22 mouse cellular contexts compared by ENCODE assay signal in genomic region chr3:28345961-28346360, GRCm38 (mm10).
DNase-seq lines count a peak whose midpoint lies in the region; ATAC-seq and TF ChIP-seq lines count a peak whose summit lies in the region.
"Had no signal": no experiment of that assay in that cellular context is flagged by ENCODE, and none has a peak within 500 bp of the region (broad histone marks: within the 10 kb centered on the region; RNA-seq: fewer than 3 reads in every experiment).

No protein-coding gene starts in this region.

- H3K4me1 ChIP-seq in embryonic facial prominence, embryonic 14.5 days (ENCODE audit: control insufficient read depth, insufficient read depth, low read length) = 0 out of 2 replicates have a peak, but pooled peaks cover 2% of the 10 kb centered on the region
- no peaks in the 10 kb centered on the region for H3K4me1 ChIP-seq in embryonic facial prominence, embryonic 10.5 days
- H3K4me1 ChIP-seq in hindbrain, embryonic 14.5 days (replicated peaks; ENCODE audit: control insufficient read depth, insufficient read depth, low read length) = no peaks in the 10 kb centered on the region
- H3K4me1 ChIP-seq in hindbrain, embryonic 12.5 days = no peaks in the 10 kb centered on the region
- peaks cover 10% of the 10 kb centered on the region for H3K4me1 ChIP-seq in hindbrain, postnatal 0 days (ENCODE audit: insufficient read depth, low read length)
- peaks cover 23% of the 10 kb centered on the region for H3K4me1 ChIP-seq in neural tube, embryonic 15.5 days
- H3K4me1 ChIP-seq: heart, embryonic 10.5 days; kidney, embryonic 15.5 days; limb, embryonic 13.5 days; liver, embryonic 12.5 days; midbrain, embryonic 10.5 days had no signal

- peak; percentile 55 for DNase-seq in embryonic facial prominence, embryonic 14.5 days (ENCODE audit: low spot score)
- DNase-seq in embryonic facial prominence, embryonic 10.5 days (ENCODE audit: low spot score) = no peak
- DNase-seq in hindbrain, embryonic 14.5 days (ENCODE audit: low spot score) = no peak
- DNase-seq in brain, embryonic 14.5 days (ENCODE audit: low read depth) = peak; percentile 70
- peak; percentile 57 for DNase-seq in hindbrain, postnatal 0 days (ENCODE audit: low spot score)
- DNase-seq: adrenal gland, postnatal 36 days; gastrocnemius, postnatal 36 days; kidney, adult 11 months; kidney, postnatal 36 days; layer of hippocampus, adult 9-11 months; lung, adult 18-20 months; lung, postnatal 10 days; thymus, adult 18-20 months; thymus, postnatal 36 days had no signal

- TF ChIP-seq CTCF in brain, embryonic 14.5 days (IDR thresholded peaks at IDR 0.05; ENCODE audit: borderline replicate concordance, extremely low read depth, insufficient read depth, insufficient read length) = no peak
- no peak for TF ChIP-seq CTCF in hindbrain, postnatal 0 days (IDR thresholded peaks at IDR 0.05; ENCODE audit: low read depth)

- no peaks in the 10 kb centered on the region for H3K27me3 ChIP-seq in embryonic facial prominence, embryonic 14.5 days (replicated peaks; ENCODE audit: control insufficient read depth, insufficient read depth, low read length)
- no peaks in the 10 kb centered on the region for H3K27me3 ChIP-seq in embryonic facial prominence, embryonic 10.5 days (replicated peaks; ENCODE audit: low read depth, poor library complexity, severe bottlenecking)
- H3K27me3 ChIP-seq in hindbrain, embryonic 14.5 days (ENCODE audit: control insufficient read depth, insufficient read depth, low read length) = no peaks in the 10 kb centered on the region
- H3K27me3 ChIP-seq in hindbrain, embryonic 12.5 days = no peaks in the 10 kb centered on the region
- H3K27me3 ChIP-seq in hindbrain, postnatal 0 days (ENCODE audit: insufficient read depth, low read length) = no peaks in the 10 kb centered on the region
- no peaks in the 10 kb centered on the region for H3K27me3 ChIP-seq in neural tube, embryonic 15.5 days (replicated peaks)
- H3K27me3 ChIP-seq: kidney, embryonic 15.5 days; limb, embryonic 13.5 days; liver, embryonic 12.5 days had no signal

- no peaks in the 10 kb centered on the region for H3K36me3 ChIP-seq in embryonic facial prominence, embryonic 14.5 days (ENCODE audit: control insufficient read depth, insufficient read depth, low read length)
- H3K36me3 ChIP-seq in embryonic facial prominence, embryonic 10.5 days (replicated peaks) = no peaks in the 10 kb centered on the region
- H3K36me3 ChIP-seq in hindbrain, embryonic 14.5 days (replicated peaks; ENCODE audit: control insufficient read depth, insufficient read depth) = no peaks in the 10 kb centered on the region
- H3K36me3 ChIP-seq in hindbrain, embryonic 12.5 days = no peaks in the 10 kb centered on the region
- H3K36me3 ChIP-seq in hindbrain, postnatal 0 days (ENCODE audit: insufficient read depth, low read length) = no peaks in the 10 kb centered on the region
- H3K36me3 ChIP-seq in neural tube, embryonic 15.5 days = no peaks in the 10 kb centered on the region
- H3K36me3 ChIP-seq: heart, embryonic 10.5 days; kidney, embryonic 15.5 days; limb, embryonic 13.5 days; liver, embryonic 12.5 days; midbrain, embryonic 10.5 days had no signal

- ATAC-seq in embryonic facial prominence, embryonic 14.5 days (ENCODE audit: low read depth) = no peak
- 0 out of 2 replicates have a peak, but pooled peaks have one; percentile 29 for ATAC-seq in hindbrain, embryonic 14.5 days (ENCODE audit: low FRiP score)
- ATAC-seq in hindbrain, embryonic 12.5 days (ENCODE audit: low FRiP score) = no peak
- no peak; the same call in 1 of the 2 replicates for ATAC-seq in hindbrain, postnatal 0 days
- ATAC-seq in neural tube, embryonic 15.5 days (ENCODE audit: low FRiP score) = no peak
- ATAC-seq: CD4-positive, CD25-positive, alpha-beta regulatory T cell, adult 4 months; liver, embryonic 12.5 days had no signal

- TF ChIP-seq POLR2A in brain, embryonic 14.5 days (IDR thresholded peaks at IDR 0.05; ENCODE audit: borderline replicate concordance, extremely low read depth, insufficient read depth, insufficient read length, poor library complexity, severe bottlenecking) = no peak

- no peak overlapping the region for H3K4me3 ChIP-seq in embryonic facial prominence, embryonic 14.5 days (ENCODE audit: low read depth, low read length)
- no peak overlapping the region for H3K4me3 ChIP-seq in embryonic facial prominence, embryonic 10.5 days
- no peak overlapping the region for H3K4me3 ChIP-seq in hindbrain, embryonic 14.5 days (replicated peaks; ENCODE audit: low read length)
- no peak overlapping the region for H3K4me3 ChIP-seq in hindbrain, embryonic 12.5 days
- H3K4me3 ChIP-seq in hindbrain, postnatal 0 days (ENCODE audit: low read length) = no peak overlapping the region
- H3K4me3 ChIP-seq in neural tube, embryonic 15.5 days (replicated peaks) = no peak overlapping the region
- H3K4me3 ChIP-seq: heart, embryonic 10.5 days; kidney, embryonic 15.5 days; limb, embryonic 13.5 days; liver, embryonic 12.5 days; midbrain, embryonic 10.5 days had no signal

- H3K27ac ChIP-seq in embryonic facial prominence, embryonic 14.5 days (replicated peaks; ENCODE audit: low read depth, low read length) = no peak overlapping the region
- H3K27ac ChIP-seq in embryonic facial prominence, embryonic 10.5 days (replicated peaks) = no peak overlapping the region
- no peak overlapping the region for H3K27ac ChIP-seq in hindbrain, embryonic 14.5 days
- no peak overlapping the region for H3K27ac ChIP-seq in hindbrain, embryonic 12.5 days
- H3K27ac ChIP-seq in hindbrain, postnatal 0 days = peak overlapping the region; percentile 49; the same call in 1 of the 2 replicates
- H3K27ac ChIP-seq in neural tube, embryonic 15.5 days (replicated peaks) = no peak overlapping the region
- H3K27ac ChIP-seq: heart, embryonic 10.5 days; kidney, embryonic 15.5 days; limb, embryonic 13.5 days; liver, embryonic 12.5 days; midbrain, embryonic 10.5 days had no signal

- H3K4me2 ChIP-seq in embryonic facial prominence, embryonic 14.5 days (ENCODE audit: low read depth, low read length) = no peak overlapping the region
- H3K4me2 ChIP-seq in hindbrain, embryonic 14.5 days (replicated peaks) = no peak overlapping the region
- H3K4me2 ChIP-seq in hindbrain, embryonic 12.5 days (replicated peaks) = no peak overlapping the region
- H3K4me2 ChIP-seq in hindbrain, postnatal 0 days (ENCODE audit: low read depth, low read length) = no peak overlapping the region
- no peak overlapping the region for H3K4me2 ChIP-seq in neural tube, embryonic 15.5 days
- H3K4me2 ChIP-seq: kidney, embryonic 15.5 days; limb, embryonic 13.5 days; liver, embryonic 12.5 days had no signal

- no peaks in the 10 kb centered on the region for H3K9me3 ChIP-seq in embryonic facial prominence, embryonic 14.5 days (ENCODE audit: control insufficient read depth, low read length)
- no peaks in the 10 kb centered on the region for H3K9me3 ChIP-seq in embryonic facial prominence, embryonic 10.5 days
- no peaks in the 10 kb centered on the region for H3K9me3 ChIP-seq in hindbrain, embryonic 14.5 days (ENCODE audit: control insufficient read depth, low read length)
- H3K9me3 ChIP-seq in hindbrain, embryonic 12.5 days (replicated peaks) = no peaks in the 10 kb centered on the region
- H3K9me3 ChIP-seq in hindbrain, postnatal 0 days (ENCODE audit: low read length) = no peaks in the 10 kb centered on the region
- no peaks in the 10 kb centered on the region for H3K9me3 ChIP-seq in neural tube, embryonic 15.5 days (replicated peaks)
- H3K9me3 ChIP-seq: heart, embryonic 10.5 days; kidney, embryonic 15.5 days; limb, embryonic 13.5 days; liver, embryonic 12.5 days; midbrain, embryonic 10.5 days had no signal

- 86% methylated on average over 1 of the region's 1 CpGs for WGBS in embryonic facial prominence, embryonic 14.5 days
- WGBS in embryonic facial prominence, embryonic 10.5 days = 93% methylated on average over 1 of the region's 1 CpGs
- WGBS in hindbrain, embryonic 14.5 days = 79% methylated on average over 1 of the region's 1 CpGs
- 83% methylated on average over 1 of the region's 1 CpGs for WGBS in hindbrain, embryonic 12.5 days
- WGBS in hindbrain, postnatal 0 days = 54% methylated on average over 1 of the region's 1 CpGs
- WGBS in neural tube, embryonic 15.5 days = 75% methylated on average over 1 of the region's 1 CpGs

- H3K9ac ChIP-seq in embryonic facial prominence, embryonic 14.5 days (ENCODE audit: low read depth, low read length) = no peak overlapping the region
- H3K9ac ChIP-seq in hindbrain, embryonic 14.5 days = no peak overlapping the region
- no peak overlapping the region for H3K9ac ChIP-seq in hindbrain, embryonic 12.5 days
- H3K9ac ChIP-seq in hindbrain, postnatal 0 days (replicated peaks; ENCODE audit: low read length) = no peak overlapping the region
- no peak overlapping the region for H3K9ac ChIP-seq in neural tube, embryonic 15.5 days (replicated peaks)
- H3K9ac ChIP-seq: kidney, embryonic 15.5 days; limb, embryonic 13.5 days; liver, embryonic 12.5 days had no signal

Comparison
In these comparisons a context has a peak if more than half of its experiments do, and no peak if none do; other contexts are left out.
1. DNase-seq: peak in embryonic facial prominence, embryonic 14.5 days (single experiment), brain, embryonic 14.5 days (single experiment) and hindbrain, postnatal 0 days (single experiment); none in embryonic facial prominence, embryonic 10.5 days (single experiment) and hindbrain, embryonic 14.5 days (single experiment).